Mouse (Mus musculus) lung, postnatal 0 days (tissue): ENCODE measurements around the gene Fggy. TPM values are rescaled to one million over a fixed set of nuclear protein-coding genes. Genes with fewer than 3 reads are reported as not detected.

ENCODE experiments used
- ATAC-seq: fragments of 200-750 bp; cut with Nextera tagmentation; 2 replicates; pipeline ENCODE4 v1.8.0; 2017; ENCODE audit warnings: moderate library complexity
- DNase-seq: peaks from one replicate; pipeline ENCODE4 v3.0.0-alpha.2; 2016; ENCODE audit warnings: low spot score
- H3K27ac ChIP-seq: fragments of 300-500 bp; sonication (generic); 2 replicates; pipeline ENCODE4 v1.5.1; 2014; ENCODE audit warnings: antibody characterized with exemption, mild to moderate bottlenecking, low read length, mixed read lengths
- H3K27me3 ChIP-seq: fragments of 300-500 bp; sonication (generic); replicated peaks from 2 replicates; pipeline ENCODE4 v1.6.1; 2014; ENCODE audit warnings: low read length, mixed read lengths; ENCODE audit not compliant: insufficient read depth
- H3K36me3 ChIP-seq: fragments of 300-500 bp; sonication (generic); 2 replicates; pipeline ENCODE4 v1.6.1; 2014; ENCODE audit warnings: low read length, mixed read lengths; ENCODE audit not compliant: insufficient read depth
- H3K4me1 ChIP-seq: fragments of 300-500 bp; sonication (generic); 2 replicates; pipeline ENCODE4 v1.6.1; 2014; ENCODE audit warnings: antibody characterized with exemption, low read depth, low read length, mixed read lengths; ENCODE audit not compliant: insufficient read depth
- H3K4me2 ChIP-seq: fragments of 300-500 bp; sonication (generic); replicated peaks from 2 replicates; pipeline ENCODE4 v1.6.1; 2014; ENCODE audit warnings: low read depth, mild to moderate bottlenecking, low read length, moderate library complexity, mixed read lengths
- H3K4me3 ChIP-seq: fragments of 300-500 bp; sonication (generic); 2 replicates; pipeline ENCODE4 v1.5.1; 2014; ENCODE audit warnings: low read depth, low read length
- H3K9ac ChIP-seq: fragments of 300-500 bp; sonication (generic); replicated peaks from 2 replicates; pipeline ENCODE4 v1.6.1; 2014; ENCODE audit warnings: low read depth, mild to moderate bottlenecking
- H3K9me3 ChIP-seq: fragments of 300-500 bp; sonication (generic); 2 replicates; pipeline ENCODE4 v1.6.1; 2016; ENCODE audit warnings: low read length, mixed read lengths
- CTCF ChIP-seq: IDR thresholded peaks from 2 replicates; pipeline ENCODE4 v1.5.1; 2016; ENCODE audit warnings: antibody characterized with exemption, mild to moderate bottlenecking
- EP300 ChIP-seq: IDR thresholded peaks from 2 replicates; pipeline ENCODE4 v1.6.1; 2016; ENCODE audit warnings: antibody characterized with exemption, mild to moderate bottlenecking, control low read depth
- WGBS: fragments of 180-500 bp; shearing (Covaris S2); extraction: QIAGEN DNeasy Blood & Tissue Kit; methylation state at CpG from one replicate; pipeline ENCODE4 v1.1.7; 2014; 5-methylcytosine and 5-hydroxymethylcytosine counted together
- polyA plus RNA-seq: library from polyadenylated mRNA; unstranded; fragments of >200 nt; fragmentation: Nextera tagmentation; extraction: Ambion mirVana; gene quantifications from 2 replicates; pipeline ENCODE4 v1.2.1, GENCODE M21; 2015

Gene Fggy
- polyA plus RNA-seq, 1 experiment from 2014 or later: 6.2 TPM

DNA sequence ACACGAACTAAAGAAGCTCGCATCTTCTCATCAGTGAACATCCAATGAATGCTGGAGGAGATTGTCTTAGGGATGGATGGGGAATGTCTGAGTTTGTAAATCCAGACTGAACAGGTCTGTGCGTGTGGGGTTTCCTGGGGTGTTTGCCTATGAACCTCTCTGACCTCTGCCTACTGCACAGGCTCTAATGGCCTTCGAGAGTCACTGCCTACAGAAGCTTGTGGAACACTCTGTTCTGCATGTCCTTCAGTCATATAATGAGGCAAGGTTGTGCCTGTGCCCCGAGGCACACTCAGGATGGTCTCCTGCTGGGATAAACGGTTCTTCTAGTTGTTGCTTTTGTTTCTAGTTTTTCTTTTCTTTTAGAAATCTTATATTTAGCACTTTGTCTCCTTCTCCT lies 92.7 kb downstream of the Fggy start:
- no peak overlapping the region for H3K27ac ChIP-seq
- no peaks in the 10 kb centered on the region for H3K36me3 ChIP-seq
- WGBS: 83% methylated on average over 6 of the region's 6 CpGs
- no peaks in the 10 kb centered on the region for H3K9me3 ChIP-seq
- DNase-seq (no peak), ATAC-seq (no peak)
- H3K4me3 ChIP-seq: no peak overlapping the region
- no peak overlapping the region for H3K4me2 ChIP-seq
- H3K27me3 ChIP-seq: no peaks in the 10 kb centered on the region
- TF ChIP-seq CTCF: no peak
- no peak for TF ChIP-seq EP300
- H3K9ac ChIP-seq: no peak overlapping the region
- no peaks in the 10 kb centered on the region; the same call in 1 of the 2 replicates for H3K4me1 ChIP-seq

DNA sequence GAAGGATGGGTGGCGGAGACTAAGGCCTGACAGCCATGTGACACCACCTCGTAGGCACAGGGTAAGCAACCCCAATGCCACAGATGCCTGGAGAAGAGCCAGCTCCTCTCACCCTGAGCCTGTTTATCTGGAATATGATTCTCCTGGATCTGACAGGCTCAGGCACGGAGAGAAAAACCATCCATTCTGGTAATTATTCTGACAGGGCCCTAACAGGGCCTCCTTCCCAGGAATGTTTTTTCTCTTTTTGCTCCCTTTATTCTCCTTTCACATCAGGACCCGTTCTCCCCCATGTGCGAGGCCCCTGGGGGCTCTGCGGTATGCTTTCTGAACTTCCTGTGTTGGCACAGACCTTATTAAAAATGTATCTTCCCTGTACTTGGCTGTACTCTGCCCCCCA lies 94.7 kb downstream of the Fggy start:
- no peak overlapping the region for H3K27ac ChIP-seq
- no peaks in the 10 kb centered on the region; the same call in 1 of the 2 replicates for H3K4me1 ChIP-seq
- no peak overlapping the region for H3K9ac ChIP-seq
- no peaks in the 10 kb centered on the region for H3K36me3 ChIP-seq
- no peak overlapping the region for H3K4me3 ChIP-seq
- no peaks in the 10 kb centered on the region for H3K9me3 ChIP-seq
- ATAC-seq (no peak), DNase-seq (no peak)
- H3K27me3 ChIP-seq: no peaks in the 10 kb centered on the region
- no peak for TF ChIP-seq EP300
- TF ChIP-seq CTCF: no peak
- H3K4me2 ChIP-seq: no peak overlapping the region
- 40% methylated on average over 6 of the region's 6 CpGs for WGBS

DNA sequence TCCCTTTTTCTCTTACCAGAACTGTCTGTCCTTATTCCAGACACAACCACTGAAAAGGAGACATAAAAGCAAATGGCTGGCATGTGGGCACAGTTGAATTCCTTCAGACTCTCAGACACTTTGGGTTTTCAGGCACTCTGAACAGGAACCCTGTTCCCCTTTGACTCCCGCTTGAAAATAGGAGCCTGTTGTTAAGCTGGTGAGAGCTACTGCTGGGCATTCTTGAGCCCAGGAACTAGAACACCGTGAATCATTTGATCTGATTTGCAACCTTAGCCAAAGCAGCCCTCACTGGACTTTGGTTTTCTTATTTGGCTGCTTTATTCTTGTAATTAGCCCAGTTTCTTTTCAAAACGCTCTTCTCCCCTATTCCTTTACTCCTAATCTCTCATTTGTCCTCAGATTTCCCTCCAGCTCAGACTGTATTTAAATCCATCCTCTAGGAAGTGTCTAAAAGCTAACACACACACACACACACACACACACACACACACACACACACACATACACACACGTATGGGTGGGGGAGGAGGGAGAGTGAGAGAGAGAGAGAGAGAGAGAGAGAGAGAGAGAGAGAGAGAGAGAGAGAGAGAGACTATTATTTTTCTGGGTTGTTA lies 96.1 kb downstream of the Fggy start:
- TF ChIP-seq CTCF (no peak), EP300 (no peak)
- Histone ChIP-seq H3K36me3 (no peaks in the 10 kb centered on the region), H3K4me3 (no peak overlapping the region), H3K27me3 (no peaks in the 10 kb centered on the region), H3K4me2 (no peak overlapping the region), H3K9me3 (no peaks in the 10 kb centered on the region), H3K9ac (no peak overlapping the region), H3K4me1 (no peaks in the 10 kb centered on the region; the same call in 1 of the 2 replicates), H3K27ac (no peak overlapping the region)
- DNase-seq (no peak), ATAC-seq (no peak)
- 46% methylated on average over 4 of the region's 4 CpGs for WGBS

DNA sequence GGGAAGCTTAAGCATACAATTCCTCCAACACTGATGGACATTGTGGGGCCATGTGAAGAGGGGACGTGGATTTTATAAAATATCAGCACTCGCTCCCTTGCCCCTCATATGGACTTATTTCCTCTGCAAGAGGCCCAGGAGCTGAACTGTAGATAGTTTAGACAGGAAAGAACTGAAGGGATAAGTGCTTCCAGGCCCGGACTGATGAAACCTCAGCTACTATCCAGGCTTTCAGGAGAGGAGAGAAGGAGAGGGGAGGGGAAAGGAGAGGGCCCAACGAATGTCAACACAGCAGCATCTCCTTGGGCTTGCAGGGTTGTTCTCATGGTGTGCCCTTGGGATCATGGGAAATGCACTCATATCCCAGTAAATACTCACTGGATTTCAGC lies 96.6 kb downstream of the Fggy start:
- Histone ChIP-seq H3K27ac (no peak overlapping the region), H3K9ac (no peak overlapping the region), H3K4me1 (no peaks in the 10 kb centered on the region; the same call in 1 of the 2 replicates), H3K4me2 (no peak overlapping the region), H3K27me3 (no peaks in the 10 kb centered on the region), H3K36me3 (no peaks in the 10 kb centered on the region), H3K9me3 (no peaks in the 10 kb centered on the region), H3K4me3 (no peak overlapping the region)
- ATAC-seq (no peak), DNase-seq (no peak)
- TF ChIP-seq EP300 (no peak), CTCF (no peak)
- 47% methylated on average over 4 of the region's 4 CpGs for WGBS

DNA sequence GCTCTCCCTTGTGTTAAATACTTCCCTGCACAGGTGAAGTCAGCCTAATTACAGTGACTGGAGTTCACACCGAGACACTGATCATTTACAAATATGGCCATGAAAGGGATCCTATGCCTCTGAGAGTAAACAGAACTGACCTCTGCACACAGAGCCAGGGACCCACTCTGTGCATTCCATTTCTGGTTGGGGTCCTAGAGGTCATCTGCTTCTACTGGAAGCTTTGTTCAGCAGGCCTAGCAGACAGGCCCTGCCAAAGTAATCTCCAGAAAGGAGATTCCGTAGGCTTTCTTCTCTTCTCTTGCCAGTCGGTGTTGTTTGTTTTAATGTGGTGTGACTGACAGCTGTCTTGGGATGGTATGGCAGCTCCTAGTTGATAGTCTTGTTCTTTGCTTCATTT lies 101.7 kb downstream of the Fggy start:
- 32% methylated on average over 3 of the region's 3 CpGs for WGBS
- ATAC-seq: no peak

DNA sequence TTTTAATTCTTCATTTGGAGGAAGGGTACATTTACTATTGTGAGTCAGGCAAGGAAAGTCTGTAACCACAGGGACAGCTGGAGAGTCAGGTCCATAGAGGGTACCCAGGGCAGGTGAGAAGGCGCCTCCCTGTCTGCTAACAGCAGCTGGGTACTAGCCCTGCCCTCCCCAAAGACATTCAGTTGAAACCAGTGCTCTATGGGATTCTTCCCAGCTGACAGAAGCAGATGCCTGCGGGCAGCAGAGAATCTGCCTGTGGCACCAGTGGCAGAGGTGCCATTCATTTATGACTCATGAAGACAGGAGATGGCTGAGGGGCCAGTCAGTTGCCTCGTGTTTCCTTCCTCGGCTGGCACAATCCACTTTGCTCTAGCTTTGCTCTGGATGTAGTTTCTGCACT lies 106.3 kb downstream of the Fggy start:
- WGBS: 70% methylated on average over 4 of the region's 4 CpGs
- H3K27ac ChIP-seq: no peak overlapping the region
- no peaks in the 10 kb centered on the region for H3K9me3 ChIP-seq
- H3K27me3 ChIP-seq: no peaks in the 10 kb centered on the region
- H3K9ac ChIP-seq: no peak overlapping the region
- no peak for ATAC-seq
- no peak overlapping the region for H3K4me2 ChIP-seq
- no peaks in the 10 kb centered on the region for H3K36me3 ChIP-seq
- no peak for TF ChIP-seq CTCF
- no peak for TF ChIP-seq EP300
- H3K4me1 ChIP-seq: no peaks in the 10 kb centered on the region
- no peak for DNase-seq
- no peak overlapping the region for H3K4me3 ChIP-seq

More for the DNA sequence above, 101.7 kb downstream of the Fggy start:
- no peak for DNase-seq
- Histone ChIP-seq H3K27me3 (no peaks in the 10 kb centered on the region), H3K4me1 (no peaks in the 10 kb centered on the region), H3K4me2 (no peak overlapping the region), H3K36me3 (no peaks in the 10 kb centered on the region), H3K9me3 (no peaks in the 10 kb centered on the region), H3K9ac (no peak overlapping the region), H3K4me3 (no peak overlapping the region), H3K27ac (no peak overlapping the region)
- TF ChIP-seq EP300: no peak
- no peak for TF ChIP-seq CTCF

DNA sequence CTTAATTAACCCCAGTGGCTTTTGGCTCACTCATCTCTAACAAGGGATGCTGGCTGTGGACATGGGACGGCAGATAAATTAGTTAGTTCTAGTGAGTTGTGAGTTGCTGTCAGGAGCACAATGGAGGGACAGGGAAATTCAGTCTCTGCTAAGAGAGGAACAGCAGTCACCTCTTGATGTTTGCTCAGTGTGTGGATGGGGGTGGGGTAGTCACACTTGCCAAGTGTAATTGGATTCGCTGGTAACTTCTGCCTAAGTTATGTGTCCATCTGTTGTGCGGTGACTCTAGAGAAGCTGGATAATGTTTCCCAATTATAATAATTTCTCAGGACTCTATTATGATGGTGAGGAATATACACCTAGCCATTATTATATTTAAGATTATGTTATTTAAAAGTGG lies 107.0 kb downstream of the Fggy start:
- no peaks in the 10 kb centered on the region for H3K36me3 ChIP-seq
- no peak overlapping the region for H3K9ac ChIP-seq
- H3K27ac ChIP-seq: no peak overlapping the region
- H3K4me3 ChIP-seq: no peak overlapping the region
- H3K4me1 ChIP-seq: no peaks in the 10 kb centered on the region
- no peaks in the 10 kb centered on the region for H3K9me3 ChIP-seq
- DNase-seq (no peak), ATAC-seq (no peak)
- 65% methylated on average over 3 of the region's 3 CpGs for WGBS
- TF ChIP-seq CTCF (no peak), EP300 (no peak)
- H3K27me3 ChIP-seq: no peaks in the 10 kb centered on the region
- no peak overlapping the region for H3K4me2 ChIP-seq
